Mouse (Mus musculus) adrenal gland, postnatal 10 days (tissue): ENCODE results near the gene Nat10. TPM values are rescaled to one million over a fixed set of nuclear protein-coding genes. Genes with fewer than 3 reads are reported as not detected.

ENCODE experiments used
- DNase-seq: peaks from one replicate; pipeline ENCODE4 v3.0.0; 2021; ENCODE audit warnings: mixed read lengths
- total RNA-seq, 2 experiments: library from RNA; stranded (reverse); gene quantifications; 2 replicates each; pipeline ENCODE4 v1.2.3; 2021

Gene Nat10
- total RNA-seq, 2 experiments from 2014 or later, result 28.3 to 49.3 TPM

GRCm38 (mm10) chr2:103746096-103746495, 15.0 kb downstream of the Nat10 start:
- no peak for DNase-seq

DNA sequence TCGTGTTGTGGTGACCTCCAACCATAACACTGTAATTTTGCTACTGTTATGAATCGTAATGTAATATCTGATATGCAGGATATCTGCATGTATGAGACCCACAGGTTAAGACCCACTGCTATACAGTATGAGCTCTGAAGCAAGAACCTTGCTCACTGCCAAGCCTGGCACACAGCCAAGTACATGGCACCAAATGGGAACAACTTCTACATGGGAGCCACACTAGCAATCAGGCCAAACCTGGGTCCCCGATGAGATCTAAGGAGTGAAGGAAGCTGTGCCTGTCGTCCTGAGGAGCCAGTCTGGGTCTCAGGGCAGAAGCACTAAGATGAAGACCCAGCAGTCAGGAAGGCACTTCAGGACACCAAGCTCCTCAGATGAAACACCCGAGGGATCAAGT, 15.6 kb downstream of the Nat10 start:
- peak; percentile 79 for DNase-seq

DNA sequence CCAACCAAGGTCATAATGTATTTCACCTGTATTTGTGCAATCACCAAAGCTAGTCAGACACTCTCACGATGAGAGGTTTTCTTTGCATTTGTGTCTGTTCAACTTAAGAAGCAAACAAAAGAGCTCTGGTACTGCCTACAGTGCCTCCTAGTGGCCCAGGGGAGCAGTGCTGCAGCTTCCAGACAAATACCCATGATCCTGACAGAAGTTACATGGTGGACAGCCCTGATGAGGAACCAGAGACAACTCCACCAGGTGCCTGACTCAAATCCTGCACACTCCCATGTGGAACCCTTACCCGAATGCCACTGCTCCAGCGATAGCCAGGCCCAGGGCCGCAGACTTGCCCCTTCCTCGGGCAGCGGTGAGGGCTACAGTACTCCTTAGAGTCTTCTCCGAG, 17.1 kb downstream of the Nat10 start:
- peak; percentile 71 for DNase-seq

GRCm38 (mm10) chr2:103743536-103743935, 17.5 kb downstream of the Nat10 start:
- DNase-seq, result peak; percentile 36

- no peak for DNase-seq
These were observed 18.2 kb downstream of the Nat10 start for GRCm38 (mm10) chr2:103742821-103743220.

GRCm38 (mm10) chr2:103731423-103731822, 29.6 kb downstream of the Nat10 start:
- DNase-seq, result no peak

- no peak for DNase-seq
These were observed 30.1 kb downstream of the Nat10 start for GRCm38 (mm10) chr2:103730999-103731398.

DNA sequence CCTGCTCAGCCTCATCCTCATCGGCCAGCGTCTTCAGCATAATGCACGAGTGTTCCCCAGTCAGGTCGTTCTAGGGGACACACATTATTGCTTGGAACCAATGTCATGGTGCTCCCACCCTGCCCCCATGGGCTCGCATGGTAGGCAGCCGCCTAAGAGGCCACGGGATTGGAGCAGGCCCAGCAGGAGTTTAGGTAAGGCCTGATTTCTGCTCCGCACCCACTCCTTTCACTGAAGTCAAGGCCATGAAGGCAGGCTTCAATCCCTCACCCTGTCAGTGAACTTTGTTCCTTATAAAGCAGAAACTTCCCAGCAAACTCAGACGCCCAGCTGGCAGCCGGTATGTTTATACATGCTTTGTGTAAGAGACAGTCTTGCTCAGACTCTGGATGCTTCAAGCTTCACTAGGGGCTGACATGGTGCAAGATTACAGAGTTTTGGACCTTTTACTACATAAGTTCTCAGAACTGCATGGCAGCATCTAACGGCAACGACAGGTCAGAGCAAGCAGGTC, 33.0 kb downstream of the Nat10 start:
- no peak for DNase-seq

GRCm38 (mm10) chr2:103724521-103724920, 36.5 kb downstream of the Nat10 start:
- peak; percentile 26 for DNase-seq

GRCm38 (mm10) chr2:103719292-103719646, 41.8 kb downstream of the Nat10 start:
- DNase-seq, result no peak

- DNase-seq, result peak; percentile 79
These were observed 42.3 kb downstream of the Nat10 start for GRCm38 (mm10) chr2:103718594-103719291.

DNA sequence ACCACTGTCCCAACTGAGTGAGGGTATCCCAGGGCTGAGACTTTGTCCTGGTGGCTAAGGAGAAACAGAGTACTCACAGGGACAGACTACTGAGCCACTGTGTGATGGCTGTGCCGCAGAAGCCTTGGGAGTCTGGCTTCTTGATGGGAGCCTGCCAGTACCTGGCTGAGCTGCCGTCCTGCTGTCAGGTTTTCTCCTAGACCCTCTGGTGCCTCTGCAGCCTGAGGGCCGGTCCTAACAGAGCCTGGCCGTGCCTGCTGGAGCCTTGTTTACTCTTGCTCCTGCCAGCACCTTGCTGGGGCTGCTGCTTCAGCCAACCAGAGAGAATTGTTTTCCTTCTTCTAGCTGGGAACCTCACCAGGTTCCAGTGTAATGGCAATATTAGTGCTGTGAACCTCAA, 46.7 kb downstream of the Nat10 start:
- DNase-seq, result no peak

DNA sequence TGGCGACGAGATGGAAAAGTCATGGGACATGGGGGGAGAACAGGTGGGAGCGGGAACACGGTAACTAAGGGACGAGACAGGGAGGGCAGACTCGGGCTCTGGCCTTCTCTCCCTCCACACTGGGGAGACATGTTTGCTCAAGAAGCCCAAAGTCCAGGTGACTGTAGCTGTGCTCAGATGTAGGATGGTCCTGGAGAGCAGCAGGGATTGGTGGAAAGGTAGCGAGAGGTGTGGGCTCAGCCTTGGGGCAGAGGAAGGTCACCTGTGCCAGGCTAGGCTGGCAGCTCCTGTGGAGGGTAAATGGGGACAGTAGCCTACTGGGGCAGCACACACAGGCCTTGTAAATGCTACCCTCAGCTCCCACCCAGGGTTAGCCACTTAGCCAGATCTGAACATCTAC, 47.2 kb downstream of the Nat10 start:
- no peak for DNase-seq

DNA sequence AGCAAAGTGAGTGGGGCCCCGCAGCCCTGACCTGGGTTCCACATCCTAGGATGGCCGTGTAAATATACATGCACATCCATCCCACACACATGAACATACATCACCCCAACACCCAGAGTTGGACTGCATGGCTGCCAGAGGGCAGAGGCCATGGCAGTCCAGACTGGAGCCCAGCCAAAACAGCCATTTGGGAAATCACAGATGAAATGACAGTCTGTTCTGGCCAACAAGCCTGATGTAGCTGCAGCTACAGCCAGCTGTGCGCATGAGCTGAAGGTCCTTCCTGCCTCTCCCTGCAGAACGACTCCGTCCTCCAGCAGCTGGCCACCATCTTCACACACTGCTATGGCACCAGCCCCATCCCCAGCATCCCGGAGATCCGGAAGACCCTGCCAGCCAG, 50.2 kb downstream of the Nat10 start:
- peak; percentile 61 for DNase-seq

DNA sequence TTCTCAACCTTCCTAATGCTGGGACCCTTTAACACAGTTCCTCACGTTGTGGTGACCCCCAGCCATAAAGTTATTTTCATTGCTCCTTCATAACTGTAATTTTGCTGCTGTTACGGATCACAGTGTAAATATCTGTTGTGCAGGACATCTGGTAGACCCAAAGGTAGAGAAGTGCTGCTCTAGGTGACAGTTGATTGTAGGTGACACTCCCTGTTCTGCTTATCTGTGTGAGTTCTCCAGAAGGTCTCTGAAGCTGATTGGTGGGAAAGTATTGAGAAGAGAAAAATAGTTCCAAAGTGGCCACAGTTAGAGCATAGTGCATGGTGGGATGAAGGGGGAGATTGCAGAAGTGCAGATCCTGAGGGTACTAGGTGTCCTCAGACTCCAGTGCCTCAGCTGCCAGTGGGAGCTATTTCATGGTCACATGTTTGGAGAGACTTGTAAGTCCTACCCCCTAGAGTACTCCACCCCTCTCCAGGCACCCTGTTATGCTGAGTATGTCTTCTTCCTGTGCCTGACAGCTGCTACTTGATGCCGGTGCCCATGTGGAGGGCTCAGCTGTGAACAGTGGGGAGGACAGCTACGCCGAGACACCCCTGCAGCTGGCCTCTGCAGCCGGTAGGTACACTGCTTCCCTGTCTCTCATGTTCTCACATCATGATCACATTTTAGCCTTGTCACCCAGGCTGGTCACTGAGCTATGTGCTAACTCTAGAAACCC, 53.9 kb downstream of the Nat10 start:
- no peak for DNase-seq

- peak; percentile 87 for DNase-seq
These were observed 54.8 kb downstream of the Nat10 start for GRCm38 (mm10) chr2:103706226-103706625.

- DNase-seq, result no peak
These were observed 55.2 kb downstream of the Nat10 start for GRCm38 (mm10) chr2:103705826-103706225.

- DNase-seq, result no peak
These were observed 57.2 kb downstream of the Nat10 start for GRCm38 (mm10) chr2:103703865-103704264.

DNA sequence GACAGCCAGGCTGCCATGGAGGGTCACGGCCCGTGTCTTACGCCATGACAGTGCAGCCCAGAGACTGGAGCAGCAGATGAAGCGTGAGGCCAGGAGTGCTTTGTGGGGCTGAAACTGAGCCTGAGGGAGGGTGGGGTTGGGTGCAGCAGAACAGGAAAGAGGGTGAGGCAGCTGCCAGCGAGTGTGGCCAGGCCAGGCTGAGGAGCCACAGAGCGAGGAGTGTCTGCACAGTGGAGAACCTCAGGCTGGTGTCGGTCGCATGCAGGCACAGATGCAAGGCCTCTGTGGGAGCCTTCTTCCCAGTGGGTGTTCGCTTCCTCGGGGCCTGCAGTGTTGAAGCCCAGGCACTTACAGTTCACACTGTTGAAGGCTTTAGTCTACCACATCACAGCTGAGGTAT, 57.7 kb downstream of the Nat10 start:
- DNase-seq, result no peak

DNA sequence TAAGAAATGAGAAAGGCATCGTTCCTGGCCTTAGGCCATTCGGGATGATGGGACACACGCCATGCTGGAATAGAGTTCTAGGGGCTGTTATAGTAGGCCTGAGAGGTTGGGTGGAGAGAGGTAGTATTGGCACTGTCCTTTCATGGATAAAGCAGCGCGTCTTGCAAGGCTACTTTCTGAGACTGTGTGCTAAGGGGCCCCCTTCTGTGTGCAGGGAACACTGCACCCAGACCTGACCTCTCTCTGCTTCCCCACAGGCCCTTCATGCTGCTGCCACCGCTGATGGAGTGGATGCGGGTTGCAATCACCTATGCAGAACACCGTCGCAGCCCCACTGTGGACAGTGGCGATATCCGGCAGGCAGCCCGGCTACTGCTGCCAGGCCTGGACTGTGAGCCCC, 60.6 kb downstream of the Nat10 start:
- DNase-seq, result no peak

GRCm38 (mm10) chr2:103696177-103696576, 64.9 kb downstream of the Nat10 start:
- DNase-seq, result peak; percentile 73

- no peak for DNase-seq
These were observed 66.1 kb downstream of the Nat10 start for GRCm38 (mm10) chr2:103694777-103695563.

GRCm38 (mm10) chr2:103692810-103693209, 68.3 kb downstream of the Nat10 start:
- no peak for DNase-seq
